Mouse (Mus musculus) liver, embryonic 14.5 days (tissue): ENCODE data around the gene Pigk. TPM values are rescaled to one million over a fixed set of nuclear protein-coding genes. Genes with fewer than 3 reads are reported as not detected.

Experiments used
- ATAC-seq: fragments of 200-750 bp; cut with Nextera tagmentation; 2 replicates; pipeline ENCODE4 v1.8.0; 2017; ENCODE audit warnings: moderate number of reproducible peaks, mild to moderate bottlenecking, moderate library complexity; ENCODE audit not compliant: insufficient read depth
- DNase-seq, 3 experiments: peaks; one replicate each; pipeline ENCODE4 v3.0.0-alpha.2; 2012 to 2013; ENCODE audit warnings: low read depth in 3 of 3, low spot score in 3 of 3
- H3K27ac ChIP-seq: fragments of 300-500 bp; sonication (generic); 2 replicates; pipeline ENCODE4 v1.5.1; 2014; ENCODE audit warnings: moderate library complexity, mild to moderate bottlenecking, control low read depth, inconsistent platforms
- H3K27me3 ChIP-seq: fragments of 300-500 bp; sonication (generic); 2 replicates; pipeline ENCODE4 v1.6.1; 2014; ENCODE audit warnings: mild to moderate bottlenecking, low read length, moderate library complexity; ENCODE audit not compliant: control insufficient read depth, insufficient read depth
- H3K36me3 ChIP-seq: fragments of 300-500 bp; sonication (generic); replicated peaks from 2 replicates; pipeline ENCODE4 v1.6.1; 2014; ENCODE audit warnings: low read depth; ENCODE audit not compliant: control insufficient read depth, insufficient read depth
- H3K4me1 ChIP-seq, 2 experiments: fragments of 200-500 bp in 1 of 2; fragments of 300-500 bp in 1 of 2; sonication (generic) in 1 of 2; replicated peaks; 2 replicates each; pipeline ENCODE4 v1.6.1; 2012 to 2014; ENCODE audit warnings: antibody characterized with exemption in 1 of 2, inconsistent platforms in 1 of 2, low read length in 1 of 2; ENCODE audit not compliant: control insufficient read depth in 2 of 2, insufficient read depth in 2 of 2
- H3K4me2 ChIP-seq: fragments of 300-500 bp; sonication (generic); 2 replicates; pipeline ENCODE4 v1.6.1; 2014; ENCODE audit warnings: low read depth, mild to moderate bottlenecking, control low read depth, moderate library complexity
- H3K4me3 ChIP-seq, 2 experiments: fragments of 200-500 bp in 1 of 2; fragments of 300-500 bp in 1 of 2; sonication (generic) in 1 of 2; 2 replicates each; pipeline ENCODE4 v1.5.1; 2012 to 2014; ENCODE audit warnings: low read depth in 2 of 2, low read length in 2 of 2, mild to moderate bottlenecking in 2 of 2, control low read depth in 1 of 2, inconsistent platforms in 1 of 2, moderate library complexity in 1 of 2; ENCODE audit not compliant: insufficient read depth in 1 of 2
- H3K9ac ChIP-seq: fragments of 300-500 bp; sonication (generic); replicated peaks from 2 replicates; pipeline ENCODE4 v1.6.1; 2014; ENCODE audit warnings: mild to moderate bottlenecking, control low read depth, moderate library complexity
- H3K9me3 ChIP-seq: fragments of 300-500 bp; sonication (generic); 2 replicates; pipeline ENCODE4 v1.6.1; 2016; ENCODE audit warnings: low read length, mixed read lengths; ENCODE audit not compliant: control insufficient read depth
- CTCF ChIP-seq: IDR thresholded peaks from 2 replicates; pipeline ENCODE4 v1.5.1; 2016; ENCODE audit warnings: antibody characterized with exemption, low read depth, control low read depth
- EP300 ChIP-seq: IDR thresholded peaks from 2 replicates; pipeline ENCODE4 v1.6.1; 2016; ENCODE audit warnings: antibody characterized with exemption, low read depth
- WGBS: fragments of 180-500 bp; shearing (Covaris S2); extraction: QIAGEN DNeasy Blood & Tissue Kit; methylation state at CpG from one replicate; pipeline ENCODE4 v1.1.7; 2014; ENCODE audit not compliant: insufficient replicate concordance; 5-methylcytosine and 5-hydroxymethylcytosine counted together
- polyA plus RNA-seq, 2 experiments: library from polyadenylated mRNA; depleted of rRNA in 1 of 2; stranded (reverse) in 1 of 2; unstranded in 1 of 2; fragments of >200 nt; fragmentation: Nextera tagmentation in 1 of 2; extraction: Ambion mirVana in 1 of 2; gene quantifications; 2 replicates each; pipeline versions ENCODE4 v1.2.1 to v1.2.3; 2012 to 2014

Gene Pigk
- polyA plus RNA-seq, 2 experiments = 7.9 to 23.3 TPM

DNA sequence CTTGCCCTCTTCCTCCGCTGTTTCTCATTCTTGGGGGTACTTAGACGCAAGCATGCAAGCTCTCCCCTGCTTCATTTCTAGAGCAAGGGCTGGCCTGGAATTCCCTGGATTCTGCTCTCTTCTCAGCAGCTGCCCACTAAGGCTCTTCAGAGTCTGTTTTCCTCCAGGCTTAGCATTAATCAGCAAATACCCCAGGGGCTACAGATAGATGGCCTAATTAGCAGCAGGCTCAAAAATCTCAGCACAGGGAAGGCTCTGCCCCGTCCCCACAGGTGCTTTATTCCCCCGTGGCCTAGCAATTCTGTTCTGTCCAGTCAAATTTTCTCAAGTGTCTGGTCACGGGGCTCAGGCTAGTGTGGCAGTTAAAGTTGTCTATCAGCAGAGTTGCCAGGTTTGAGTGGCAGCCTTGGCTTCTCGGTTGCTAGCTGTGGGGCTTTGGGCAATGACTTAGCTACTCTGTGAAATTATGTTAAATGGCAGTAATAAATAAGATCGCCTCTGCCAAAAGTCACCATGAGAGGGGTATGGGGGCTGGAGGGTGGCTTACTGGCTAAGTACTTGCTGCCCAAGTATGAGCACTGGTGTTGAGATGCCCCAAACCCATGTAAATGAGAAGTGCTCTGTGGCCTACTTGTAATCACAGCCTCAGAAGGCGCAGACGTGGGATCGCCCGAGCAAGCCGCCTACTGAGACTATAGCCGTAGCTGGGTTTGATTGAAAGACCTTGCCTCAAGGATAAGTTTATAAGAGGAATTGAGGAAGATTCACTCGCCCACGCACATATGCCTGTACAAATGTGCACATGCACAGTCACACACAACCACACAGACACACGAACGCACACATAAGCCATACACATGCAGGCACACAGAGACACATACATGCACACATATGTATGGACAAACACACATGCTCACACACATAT, 160.8 kb downstream of the Pigk start:
- H3K27ac ChIP-seq = no peak overlapping the region
- no peaks in the 10 kb centered on the region for H3K4me1 ChIP-seq
- ATAC-seq = no peak
- H3K4me3 ChIP-seq = no peak overlapping the region
- WGBS = 82% methylated on average over 17 of the region's 17 CpGs
- no peak for TF ChIP-seq CTCF
- no peak for TF ChIP-seq EP300
- H3K9me3 ChIP-seq = no peaks in the 10 kb centered on the region
- no peaks in the 10 kb centered on the region for H3K36me3 ChIP-seq
- no peak for DNase-seq
- H3K4me2 ChIP-seq = no peak overlapping the region
- no peaks in the 10 kb centered on the region for H3K27me3 ChIP-seq
- H3K9ac ChIP-seq = no peak overlapping the region

DNA sequence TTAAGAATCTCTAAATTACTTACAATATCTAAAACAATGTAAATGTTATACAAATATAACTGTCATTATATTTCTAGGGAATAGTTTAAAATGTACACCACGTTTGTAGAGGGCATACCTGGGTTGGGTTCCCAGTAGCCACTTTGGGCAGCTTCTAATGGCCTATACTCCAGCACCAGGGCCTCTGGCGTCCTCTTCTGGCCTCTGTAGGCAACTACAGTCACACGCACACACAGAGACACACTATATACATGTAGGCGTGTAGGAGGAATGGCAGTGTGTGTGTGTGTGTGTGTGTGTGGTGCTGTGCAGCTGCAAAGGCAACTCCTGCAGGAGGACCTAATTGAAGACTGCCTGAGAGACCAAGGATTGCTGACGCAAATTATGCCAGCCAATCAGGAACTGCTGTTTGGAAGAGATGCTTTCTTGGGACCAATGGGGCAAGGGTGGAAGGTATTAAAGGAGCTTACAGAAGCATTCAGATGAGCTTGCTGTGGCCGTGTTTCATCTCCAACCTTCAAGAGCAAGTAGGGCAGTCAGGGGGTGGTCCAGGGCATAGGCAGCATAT, 161.9 kb downstream of the Pigk start:
- Histone ChIP-seq H3K36me3 (no peaks in the 10 kb centered on the region), H3K4me1 (no peaks in the 10 kb centered on the region), H3K27me3 (no peaks in the 10 kb centered on the region), H3K9me3 (no peaks in the 10 kb centered on the region), H3K4me2 (no peak overlapping the region), H3K4me3 (no peak overlapping the region), H3K9ac (no peak overlapping the region), H3K27ac (no peak overlapping the region)
- no peak for DNase-seq
- ATAC-seq = no peak
- TF ChIP-seq CTCF (peak; percentile 40), EP300 (no peak)
- WGBS = 63% methylated on average over 6 of the region's 6 CpGs

DNA sequence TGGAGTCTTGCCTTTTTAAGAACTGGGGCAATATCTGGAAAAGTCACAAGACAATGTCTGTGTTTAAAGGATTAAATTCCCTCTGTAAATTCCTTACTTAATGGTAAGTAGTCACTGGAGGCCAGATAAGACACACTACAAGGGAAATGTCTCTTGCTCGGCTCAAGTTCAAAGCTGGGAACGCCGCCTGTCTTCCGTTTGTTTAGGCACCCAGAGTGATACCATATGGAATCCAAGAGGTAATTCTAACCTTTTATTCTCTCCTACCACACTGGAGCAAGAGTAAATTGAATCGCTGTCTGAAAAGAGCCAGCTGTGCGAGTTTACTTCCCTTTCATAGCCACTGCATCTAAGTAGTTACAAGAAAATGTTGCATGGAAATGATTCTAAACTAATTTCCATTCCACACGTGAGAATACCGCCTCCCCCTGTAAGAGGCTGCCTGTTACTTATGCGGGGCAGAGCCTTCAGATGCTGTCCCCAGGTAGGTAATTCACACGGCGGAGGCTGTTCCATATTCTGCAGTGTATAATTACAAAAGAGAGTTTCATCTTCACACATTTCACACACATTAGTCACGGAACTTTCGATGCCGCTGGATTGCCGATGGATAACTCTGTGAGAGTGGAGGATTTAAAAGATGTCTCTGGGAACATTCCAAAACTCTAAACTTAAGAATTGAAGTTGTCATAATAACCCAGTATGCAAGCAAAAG, 166.4 kb downstream of the Pigk start:
- Histone ChIP-seq H3K4me1 (no peaks in the 10 kb centered on the region), H3K9ac (no peak overlapping the region), H3K36me3 (no peaks in the 10 kb centered on the region), H3K4me2 (no peak overlapping the region), H3K27ac (no peak overlapping the region), H3K4me3 (no peak overlapping the region), H3K27me3 (no peaks in the 10 kb centered on the region), H3K9me3 (no peaks in the 10 kb centered on the region)
- ATAC-seq (no peak), DNase-seq (no peak)
- no peak for TF ChIP-seq EP300
- TF ChIP-seq CTCF = no peak
- WGBS = 68% methylated on average over 15 of the region's 15 CpGs

DNA sequence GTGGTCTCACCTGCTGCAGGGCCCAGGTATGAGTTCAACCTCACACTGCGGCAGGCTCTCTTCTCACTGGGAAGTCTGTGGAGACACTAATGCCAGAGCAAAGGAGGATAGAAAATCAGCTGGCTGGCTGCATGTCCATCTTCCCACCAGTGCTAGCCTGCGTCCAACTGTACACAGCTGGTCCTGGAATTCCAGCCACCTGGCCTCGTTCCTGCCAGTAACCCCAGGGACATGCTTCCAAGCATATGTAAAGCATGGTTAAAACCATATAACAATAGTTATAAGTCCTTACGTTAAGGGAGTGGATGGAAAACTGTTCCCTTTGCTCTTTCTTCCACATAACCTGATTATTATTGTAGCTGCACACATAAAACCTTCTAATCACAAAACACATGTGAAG, 167.8 kb downstream of the Pigk start:
- no peaks in the 10 kb centered on the region for H3K36me3 ChIP-seq
- H3K27me3 ChIP-seq = no peaks in the 10 kb centered on the region
- no peak overlapping the region for H3K4me2 ChIP-seq
- DNase-seq = no peak
- no peak overlapping the region for H3K4me3 ChIP-seq
- ATAC-seq = no peak
- WGBS = 61% methylated on average over 4 of the region's 4 CpGs
- no peaks in the 10 kb centered on the region for H3K9me3 ChIP-seq
- no peak overlapping the region for H3K9ac ChIP-seq
- TF ChIP-seq CTCF (no peak), EP300 (no peak)
- H3K27ac ChIP-seq = no peak overlapping the region
- H3K4me1 ChIP-seq = no peaks in the 10 kb centered on the region

DNA sequence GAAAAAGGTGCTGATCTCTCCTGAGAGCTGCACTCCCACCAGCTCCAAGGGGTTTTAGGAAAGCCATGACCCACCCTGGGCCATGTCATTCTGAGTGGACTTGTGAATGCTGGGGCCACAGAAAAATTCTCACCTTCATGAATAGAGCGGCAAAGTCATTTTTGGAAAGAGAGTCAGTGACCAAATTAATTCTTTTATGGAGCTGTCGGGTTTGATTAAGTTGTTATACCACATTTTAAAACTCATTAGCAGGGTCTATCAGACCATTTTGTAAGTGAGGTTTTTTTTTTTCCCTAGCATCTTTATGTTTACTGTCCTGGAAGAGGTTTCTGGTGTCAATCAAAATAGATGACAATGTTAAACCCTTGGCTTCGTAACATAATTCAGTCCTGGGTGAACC, 169.7 kb downstream of the Pigk start:
- DNase-seq (no peak), ATAC-seq (no peak)
- Histone ChIP-seq H3K4me3 (no peak overlapping the region), H3K9ac (no peak overlapping the region), H3K27ac (no peak overlapping the region), H3K36me3 (no peaks in the 10 kb centered on the region), H3K9me3 (no peaks in the 10 kb centered on the region), H3K4me1 (no peaks in the 10 kb centered on the region), H3K4me2 (no peak overlapping the region), H3K27me3 (no peaks in the 10 kb centered on the region)
- TF ChIP-seq CTCF (no peak), EP300 (no peak)
- 51% methylated on average over 3 of the region's 3 CpGs for WGBS
